Mouse (Mus musculus) erythroblast, embryonic 14.5 days (primary cell): ENCODE data around the gene Lcn4. TPM values are rescaled to one million over a fixed set of nuclear protein-coding genes. Genes with fewer than 3 reads are reported as not detected.
"Not testable (repeated sequence)": the region's sequence is repeated elsewhere in the genome, so short reads cannot be mapped to it uniquely, and the experiment has no call there.

Source experiments
- H3K27me3 ChIP-seq: 2 replicates; pipeline ENCODE4 v1.6.1; 2012; ENCODE audit warnings: inconsistent platforms; ENCODE audit not compliant: control insufficient read depth
- H3K36me3 ChIP-seq: 2 replicates; pipeline ENCODE4 v1.6.1; 2012; ENCODE audit warnings: mild to moderate bottlenecking, inconsistent platforms; ENCODE audit not compliant: control insufficient read depth
- H3K4me1 ChIP-seq: 2 replicates; pipeline ENCODE4 v1.6.1; 2012; ENCODE audit warnings: inconsistent platforms; ENCODE audit not compliant: control insufficient read depth
- H3K4me3 ChIP-seq: replicated peaks from 2 replicates; pipeline ENCODE3; 2012; ENCODE audit warnings: moderate library complexity, mild to moderate bottlenecking, inconsistent platforms
- H3K9me3 ChIP-seq: 2 replicates; pipeline ENCODE4 v1.6.1; 2012; ENCODE audit warnings: low read length, inconsistent platforms, mixed read lengths; ENCODE audit not compliant: control insufficient read depth
- GATA1 ChIP-seq: IDR thresholded peaks from 2 replicates; pipeline ENCODE4 v1.6.1; 2012; ENCODE audit warnings: low read length, inconsistent platforms, mixed read lengths
- TAL1 ChIP-seq: IDR thresholded peaks from 3 replicates; pipeline ENCODE4 v1.6.1; 2012; ENCODE audit warnings: low read length, inconsistent platforms, mixed read lengths
- polyA plus RNA-seq: library from polyadenylated mRNA; stranded (reverse); fragments of >175 nt; gene quantifications from 2 replicates; pipeline ENCODE4 v1.2.3, GENCODE M21; 2012

Gene Lcn4
- polyA plus RNA-seq: not detected in 2 replicates

DNA sequence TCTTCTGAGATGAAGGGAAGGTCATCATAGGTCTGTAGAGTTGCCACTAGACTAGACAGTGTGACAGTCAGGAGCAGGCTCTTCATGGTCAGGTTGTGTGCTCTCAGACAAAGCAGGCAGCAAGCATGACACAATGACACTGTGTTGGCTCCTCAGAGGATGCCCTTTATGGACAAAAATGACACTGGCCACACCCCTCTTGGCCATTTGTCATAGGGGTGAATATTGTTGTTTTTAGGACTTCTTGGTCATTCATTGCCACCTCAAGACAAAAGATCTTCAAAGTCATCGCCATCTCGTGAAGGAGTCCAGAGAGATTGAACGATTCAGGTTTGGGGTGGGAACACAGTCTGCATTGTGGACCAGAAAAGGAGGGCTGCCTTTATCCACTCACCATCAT lies at the start of gene Lcn4:
Lcn4 (minus strand) TSS at position 101 of the 400 bp plus-strand sequence.
- Histone ChIP-seq H3K9me3 (no peaks in the 10 kb centered on the region), H3K36me3 (no peaks in the 10 kb centered on the region), H3K4me3 (no peak within 1 kb of the TSS), H3K4me1 (no peaks in the 10 kb centered on the region), H3K27me3 (no peaks in the 10 kb centered on the region)
- TF ChIP-seq GATA1 (no peak), TAL1 (no peak)

DNA sequence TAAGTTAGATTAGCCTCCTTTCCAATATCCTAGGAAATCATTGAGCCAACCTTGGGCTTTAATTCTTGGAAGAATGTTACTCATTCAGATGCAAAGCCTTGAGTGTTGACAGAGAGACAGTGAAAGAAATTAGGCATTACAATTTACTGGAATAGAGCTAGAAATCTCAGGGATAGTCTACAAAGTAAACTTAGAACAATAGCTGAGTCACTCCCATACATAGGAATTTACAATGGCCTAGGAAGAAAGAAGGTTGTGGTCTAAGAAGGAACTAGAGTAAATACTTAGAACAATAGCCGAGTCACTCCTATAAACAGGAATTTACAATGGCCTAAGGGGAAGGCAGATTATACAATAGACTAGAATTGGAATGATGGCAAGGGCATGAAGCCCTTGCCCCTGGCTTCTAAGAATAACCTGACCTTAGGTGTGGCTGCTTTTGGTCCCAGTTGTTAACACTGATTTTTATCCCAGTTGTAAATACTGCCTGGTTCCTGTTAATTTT lies 15.1 kb upstream of the Lcn4 start:
- no peaks in the 10 kb centered on the region for H3K27me3 ChIP-seq
- H3K36me3 ChIP-seq: no peaks in the 10 kb centered on the region
- no peak for TF ChIP-seq TAL1
- no peaks in the 10 kb centered on the region for H3K4me1 ChIP-seq
- H3K9me3 ChIP-seq: no peaks in the 10 kb centered on the region
- no peak overlapping the region for H3K4me3 ChIP-seq

DNA sequence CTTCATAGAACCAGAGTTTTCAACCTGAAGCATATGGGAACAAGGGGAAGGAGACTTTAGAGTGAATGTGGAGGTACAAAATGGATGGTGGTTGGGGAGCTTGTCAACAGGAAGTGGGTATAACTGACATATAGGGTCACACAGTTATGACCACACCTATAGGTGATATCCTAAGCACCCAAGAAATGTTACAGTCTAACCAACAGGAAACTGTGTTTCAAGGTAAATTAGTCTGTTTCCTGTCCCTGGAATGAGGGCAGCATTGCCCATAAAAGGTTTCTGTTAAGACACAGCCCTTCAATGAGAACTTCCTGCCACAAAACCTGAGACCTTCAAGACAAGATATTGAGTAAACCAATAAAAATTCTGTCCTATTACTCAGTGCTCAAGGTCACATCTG lies 2.3 kb downstream of the Lcn4 start:
- Histone ChIP-seq H3K27me3 (no peaks in the 10 kb centered on the region), H3K9me3 (no peaks in the 10 kb centered on the region), H3K4me1 (no peaks in the 10 kb centered on the region), H3K4me3 (no peak overlapping the region), H3K36me3 (no peaks in the 10 kb centered on the region)
- TF ChIP-seq TAL1 (no peak), GATA1 (no peak)

DNA sequence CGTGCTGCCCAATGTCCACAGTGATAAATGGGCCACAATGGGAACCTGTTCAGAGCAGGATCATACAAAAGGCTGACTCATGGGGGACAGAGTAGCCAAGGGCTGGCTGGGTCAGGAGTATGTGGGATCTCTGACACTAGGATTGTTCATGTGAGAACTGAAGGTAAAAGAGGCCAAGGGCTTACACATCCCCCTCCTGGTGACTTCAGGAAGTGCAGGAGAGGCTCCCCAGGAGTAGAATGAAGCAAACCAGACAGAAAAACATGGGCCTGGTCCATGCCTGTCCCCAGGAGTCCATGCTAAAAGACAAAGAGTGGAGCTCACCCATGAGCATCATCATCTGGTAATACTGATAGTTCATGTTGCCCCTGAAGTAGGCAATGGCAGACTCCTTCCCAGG lies 7.5 kb downstream of the Lcn4 start:
- peaks cover 21% of the 10 kb centered on the region for H3K27me3 ChIP-seq
- not testable (repeated sequence) for H3K4me1 ChIP-seq, H3K4me3 ChIP-seq, H3K9me3 ChIP-seq, H3K36me3 ChIP-seq

DNA sequence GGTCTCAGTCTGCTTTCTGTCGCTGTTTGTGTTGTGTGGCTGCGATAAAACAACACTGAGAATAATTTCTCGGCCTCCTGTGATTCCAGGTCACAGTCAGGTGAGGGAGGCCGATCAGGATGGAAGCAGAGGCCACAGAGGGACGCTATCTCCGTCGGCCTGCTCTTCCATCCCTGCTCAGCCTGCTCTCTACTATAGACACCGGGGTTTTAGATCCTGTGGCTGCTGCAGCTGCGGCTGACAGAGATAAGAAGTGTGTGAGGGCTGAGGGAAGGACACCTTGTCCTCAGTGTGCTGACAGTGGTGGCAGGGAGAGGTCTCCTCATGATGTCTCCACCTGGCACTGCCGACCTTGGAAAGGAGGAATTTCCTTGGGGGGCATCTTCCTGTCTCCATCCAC lies 8.0 kb downstream of the Lcn4 start:
- peaks cover 21% of the 10 kb centered on the region for H3K27me3 ChIP-seq
- H3K4me1 ChIP-seq: no peaks in the 10 kb centered on the region
- TF ChIP-seq TAL1 (no peak), GATA1 (no peak)
- no peak overlapping the region for H3K4me3 ChIP-seq
- no peaks in the 10 kb centered on the region for H3K9me3 ChIP-seq
- no peaks in the 10 kb centered on the region for H3K36me3 ChIP-seq

DNA sequence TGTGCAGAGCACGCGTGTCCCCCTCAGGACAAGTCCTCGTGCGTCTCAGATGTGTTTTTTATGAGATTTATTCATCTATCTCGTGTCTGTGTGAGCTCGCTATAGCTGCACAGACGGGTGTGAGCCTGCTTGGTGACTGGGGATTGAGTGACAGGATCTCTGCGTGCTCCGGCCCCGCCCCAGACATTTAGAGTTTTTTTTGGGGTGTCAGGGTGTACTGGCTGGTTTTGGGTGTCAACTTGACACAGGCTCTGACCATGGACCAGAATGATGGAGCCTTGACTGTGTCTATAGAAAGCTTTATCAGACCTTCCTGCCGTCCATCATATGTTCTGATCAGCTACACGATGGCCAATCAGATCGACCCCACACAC lies 8.6 kb downstream of the Lcn4 start:
- Histone ChIP-seq H3K27me3 (peaks cover 21% of the 10 kb centered on the region), H3K9me3 (no peaks in the 10 kb centered on the region), H3K4me1 (no peaks in the 10 kb centered on the region), H3K36me3 (no peaks in the 10 kb centered on the region), H3K4me3 (no peak overlapping the region)
- TF ChIP-seq GATA1 (no peak), TAL1 (no peak)

DNA sequence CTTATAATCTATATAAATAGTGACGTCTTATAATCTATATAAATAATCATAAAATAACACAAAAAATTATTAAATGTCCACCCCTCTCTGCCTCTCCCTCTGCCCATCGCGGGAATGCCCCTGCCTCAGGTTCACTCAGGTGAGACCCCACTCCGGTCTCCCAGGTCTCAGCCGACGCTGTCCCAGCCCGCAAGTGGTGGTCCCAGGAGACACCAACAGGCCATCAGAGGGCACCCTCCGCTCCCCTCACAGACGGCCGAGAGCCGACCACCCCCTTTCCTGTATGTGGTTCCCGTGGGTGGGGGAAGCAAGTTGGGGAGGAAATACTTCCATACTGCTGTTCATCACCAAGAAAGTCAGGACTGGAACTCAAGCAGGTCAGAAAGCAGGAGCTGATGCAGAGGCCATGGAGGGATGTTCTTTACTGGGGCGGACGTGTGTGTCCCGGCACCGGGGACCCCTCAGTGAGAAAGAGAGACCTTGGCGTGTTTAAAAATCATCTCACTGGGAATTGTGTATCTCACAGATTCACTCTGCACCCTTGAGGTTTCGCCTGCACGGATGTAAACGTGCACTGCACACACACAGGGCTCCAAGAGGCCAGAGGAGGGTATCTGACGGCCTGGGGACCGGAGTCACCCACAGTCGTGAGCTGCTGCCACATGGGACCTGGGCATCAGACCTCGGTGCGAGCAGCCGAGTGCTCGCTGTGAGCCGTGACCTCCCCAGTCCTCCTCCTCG lies 9.1 kb downstream of the Lcn4 start:
- Histone ChIP-seq H3K9me3 (no peaks in the 10 kb centered on the region), H3K4me1 (no peaks in the 10 kb centered on the region), H3K27me3 (peaks cover 21% of the 10 kb centered on the region), H3K36me3 (no peaks in the 10 kb centered on the region), H3K4me3 (no peak overlapping the region)
- no peak for TF ChIP-seq TAL1
- no peak for TF ChIP-seq GATA1

DNA sequence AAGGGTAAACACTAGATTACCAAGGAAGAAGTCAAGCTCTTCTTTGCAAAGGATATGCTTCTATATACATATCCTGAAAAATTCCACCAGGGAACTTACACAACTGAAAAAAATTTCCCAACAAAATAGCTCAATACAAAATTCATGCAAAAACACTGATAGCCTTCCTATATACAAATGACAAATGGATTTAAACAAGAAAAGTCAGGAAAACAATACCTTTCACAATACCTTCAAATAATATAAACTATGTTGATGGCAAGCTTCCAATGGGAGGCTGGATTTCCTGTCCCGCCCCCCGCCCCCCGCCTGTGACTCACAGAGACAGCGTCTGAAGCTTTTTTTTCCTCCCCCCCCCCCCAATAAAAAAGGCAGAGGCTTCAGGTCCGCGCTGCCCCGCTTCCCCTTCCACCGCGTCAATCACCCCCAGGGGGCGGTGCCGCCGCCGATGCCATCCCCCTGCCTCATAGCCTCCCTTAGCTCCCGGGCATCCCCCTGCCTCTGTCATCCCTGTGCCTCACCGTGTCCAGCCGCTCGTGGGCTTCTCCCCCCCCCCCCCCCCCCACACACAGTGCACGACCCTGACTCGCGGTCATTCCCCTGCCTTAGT lies 9.8 kb downstream of the Lcn4 start:
- Histone ChIP-seq H3K27me3 (peaks cover 21% of the 10 kb centered on the region), H3K4me1 (no peaks in the 10 kb centered on the region), H3K36me3 (no peaks in the 10 kb centered on the region), H3K4me3 (no peak overlapping the region), H3K9me3 (no peaks in the 10 kb centered on the region)
- TF ChIP-seq TAL1 (no peak), GATA1 (no peak)

DNA sequence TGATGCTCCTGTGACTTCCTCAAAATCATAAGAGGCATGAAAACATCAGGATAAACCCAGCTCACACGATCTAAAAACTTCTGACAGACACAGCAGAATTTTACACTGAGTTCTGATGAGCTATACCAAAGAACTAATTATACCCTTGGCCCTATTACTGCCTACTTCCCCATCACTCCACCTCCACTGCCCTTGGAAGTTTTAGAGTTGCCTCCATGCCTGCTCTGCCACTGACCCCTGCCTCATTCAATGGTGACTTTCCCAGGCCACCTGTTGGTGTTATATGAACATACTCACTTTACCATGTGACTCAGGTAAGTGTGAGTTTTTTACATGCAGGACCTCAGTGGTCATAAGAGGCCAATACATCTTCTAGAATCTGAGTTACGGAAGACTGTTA lies 13.7 kb downstream of the Lcn4 start:
- Histone ChIP-seq H3K4me3 (no peak overlapping the region), H3K27me3 (peaks cover 16% of the 10 kb centered on the region), H3K9me3 (no peaks in the 10 kb centered on the region), H3K4me1 (no peaks in the 10 kb centered on the region), H3K36me3 (no peaks in the 10 kb centered on the region)
- TF ChIP-seq TAL1: no peak
- TF ChIP-seq GATA1: no peak

DNA sequence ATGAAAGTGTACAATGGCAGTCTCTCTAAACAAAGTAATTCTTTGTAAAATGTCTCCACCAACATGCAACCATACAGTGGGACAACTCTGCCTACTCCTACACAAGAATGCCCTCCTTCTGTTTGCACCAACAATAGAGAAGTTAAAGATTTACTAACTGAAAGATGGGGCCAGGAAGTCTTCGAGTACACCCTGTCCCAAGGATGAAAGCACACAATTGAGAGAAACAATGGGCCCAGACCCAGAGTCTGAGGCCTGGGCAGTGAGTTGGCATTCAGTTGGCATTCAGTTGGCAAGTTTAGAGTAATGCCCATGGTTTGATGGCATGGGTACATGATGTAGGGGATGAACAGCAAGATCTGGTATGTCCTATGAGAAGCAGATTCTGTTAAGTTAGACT lies 16.4 kb downstream of the Lcn4 start:
- Histone ChIP-seq H3K36me3 (no peaks in the 10 kb centered on the region), H3K4me1 (no peaks in the 10 kb centered on the region), H3K27me3 (peaks cover 2% of the 10 kb centered on the region), H3K4me3 (no peak overlapping the region), H3K9me3 (no peaks in the 10 kb centered on the region)
- TF ChIP-seq TAL1: no peak
